Mouse (Mus musculus) right cerebral cortex, postnatal 10 days (tissue): ENCODE results near the gene Hspd1.
A peak's percentile ranks its signal among the peaks of the same experiment; 100 is the strongest.
"Not testable (repeated sequence)": the region's sequence is repeated elsewhere in the genome, so short reads cannot be mapped to it uniquely, and the experiment has no call there.

Experiments
- DNase-seq, 2 experiments: peaks; one replicate each; pipeline ENCODE4 v3.0.0; 2021; ENCODE audit warnings: low spot score in 2 of 2

Gene Hspd1

DNA sequence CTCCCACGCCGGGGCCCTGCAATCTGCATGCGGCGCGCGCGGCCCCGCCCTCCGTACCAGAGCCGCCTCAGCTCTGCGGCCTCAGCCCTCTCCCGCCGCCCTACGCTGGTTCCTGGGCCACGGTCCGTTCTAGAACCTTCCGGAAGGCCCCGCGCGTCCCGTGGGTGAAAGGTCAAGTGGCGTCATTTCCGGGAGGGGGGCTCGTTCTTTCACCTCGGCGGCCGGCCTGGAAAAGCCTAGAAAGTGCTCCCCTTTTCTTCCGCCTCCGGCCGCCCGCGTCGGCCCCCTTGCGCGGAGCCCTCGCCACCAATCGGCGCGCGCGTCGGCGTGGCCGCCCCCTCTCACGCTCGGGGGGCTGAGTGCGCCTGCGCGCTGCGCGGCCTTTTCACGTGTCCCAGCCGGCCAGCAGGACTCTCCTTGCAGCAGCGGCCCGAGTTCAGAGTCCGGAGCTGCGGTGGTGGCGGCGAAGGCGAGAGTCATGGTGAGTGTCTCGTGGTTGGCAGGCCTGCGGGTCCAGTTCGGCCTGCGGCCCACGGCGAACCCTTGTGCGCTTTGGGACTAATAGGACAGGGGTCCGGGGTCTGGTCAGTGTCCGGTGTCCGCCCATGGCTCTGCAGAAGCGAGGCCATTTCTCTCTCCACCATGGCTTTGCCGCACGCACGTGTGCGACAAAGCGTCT is at the start of gene Hspd1, which contains the start of gene Hspe1:
TSS of gene Hspd1 (minus strand) at position 312 of the 679 bp plus-strand sequence.
TSS of gene Hspe1 (plus strand) at position 201 of the 679 bp plus-strand sequence.
- peak; percentile 99 for DNase-seq

DNA sequence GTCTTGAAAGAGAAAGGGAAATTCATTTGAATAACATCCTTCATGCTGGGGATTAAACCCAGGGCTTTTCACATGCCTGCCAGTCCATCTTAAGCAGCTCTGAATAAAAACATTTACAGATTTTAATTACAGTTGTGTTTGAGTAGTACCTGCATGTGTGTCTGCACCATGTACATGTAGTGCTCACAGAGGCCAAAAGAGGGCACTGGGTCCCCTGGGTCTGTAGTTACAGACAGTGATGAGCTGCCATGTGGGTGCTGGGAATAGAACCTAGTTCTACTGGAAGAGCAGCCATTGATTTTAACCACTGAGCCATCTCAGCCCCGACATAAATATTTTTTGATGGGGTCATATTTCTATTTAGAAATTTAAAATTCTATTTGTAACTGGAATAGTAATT is 47.8 kb upstream of the Hspd1 start:
- DNase-seq = no peak

DNA sequence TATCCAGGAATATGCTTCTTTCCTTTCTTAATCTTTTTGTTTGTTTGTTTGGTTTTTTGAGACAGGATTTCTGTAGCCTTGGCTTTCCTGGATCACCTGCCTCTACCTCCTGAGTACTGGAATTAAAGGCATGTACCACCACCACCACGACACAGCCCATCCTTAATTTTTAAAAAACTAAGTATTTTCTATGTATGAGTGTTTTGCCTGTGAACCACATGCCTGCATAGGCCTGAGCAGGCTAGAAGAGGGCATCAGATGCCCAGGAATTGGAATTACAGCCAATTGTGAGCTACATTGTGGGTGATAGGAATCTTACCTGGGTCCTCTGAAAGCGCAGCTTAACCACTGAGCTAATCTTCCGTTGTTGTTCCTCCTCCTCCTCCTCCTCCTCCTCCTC is 46.3 kb upstream of the Hspd1 start:
- no peak for DNase-seq

DNA sequence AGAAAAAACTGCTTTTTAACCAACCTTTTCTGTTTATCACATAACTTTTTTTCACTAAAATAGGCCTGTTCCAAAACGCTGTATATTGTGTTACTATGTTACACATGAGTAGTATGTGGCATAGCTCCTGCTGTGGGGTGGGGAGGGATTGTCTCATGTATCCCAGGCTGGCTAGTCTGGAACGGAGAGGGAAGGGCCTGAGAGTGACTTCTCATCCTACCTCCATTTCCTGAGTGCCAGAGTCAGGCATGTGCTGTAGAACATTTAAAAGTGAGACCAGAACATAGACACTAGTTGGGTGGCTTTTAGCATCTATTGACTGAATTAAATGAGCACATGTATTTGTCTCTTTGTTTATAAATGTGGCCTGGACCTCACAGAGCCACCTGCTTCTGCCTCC is 45.1 kb upstream of the Hspd1 start:
- DNase-seq = no peak

DNA sequence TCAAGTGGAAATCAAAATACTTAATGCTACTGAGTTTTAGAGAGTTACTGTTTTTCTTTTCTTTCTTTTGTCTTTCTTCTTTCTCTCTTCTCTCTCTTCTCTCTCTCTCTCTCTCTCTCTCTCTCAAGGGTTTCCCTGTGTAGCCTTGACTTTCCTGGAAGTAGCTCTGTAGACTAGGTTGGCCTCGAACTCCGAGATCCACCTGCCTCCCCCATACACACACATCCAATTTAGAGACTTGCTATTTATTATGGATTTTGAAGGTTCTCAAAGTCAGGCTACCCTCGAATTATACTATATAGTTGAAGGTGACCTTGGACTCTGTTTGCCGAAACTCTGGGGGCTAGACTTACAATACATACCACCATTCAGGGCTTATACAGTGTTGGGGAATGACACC is 44.3 kb upstream of the Hspd1 start:
- DNase-seq = no peak

DNA sequence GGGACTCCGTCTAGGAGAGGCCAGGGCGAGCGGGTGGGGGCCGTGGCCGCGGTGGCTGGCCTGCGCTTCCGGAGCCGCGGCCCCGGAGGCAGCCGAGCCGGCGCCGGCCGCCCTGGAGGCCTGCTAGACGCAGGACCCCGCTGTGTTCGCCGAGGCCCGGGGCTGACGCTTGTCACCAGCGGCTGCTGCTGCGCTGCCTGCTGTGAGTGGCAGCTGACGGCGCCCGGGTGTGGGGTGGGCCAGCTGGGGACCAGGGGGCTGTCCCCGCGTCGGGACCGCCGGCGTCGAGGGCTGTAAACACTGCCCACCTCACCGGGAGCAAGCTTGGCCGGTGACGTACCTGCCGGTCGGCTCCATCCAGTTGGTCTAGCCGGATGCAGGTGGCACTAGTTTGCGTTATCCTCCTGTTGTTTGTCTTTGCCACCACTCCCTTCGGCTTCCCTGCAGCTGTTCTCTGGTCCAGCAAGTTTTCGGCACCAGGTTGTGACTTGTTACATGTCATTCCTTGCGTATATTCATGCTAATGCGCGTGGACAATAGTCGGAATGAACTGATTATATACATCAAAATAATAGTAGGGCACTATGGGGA is 43.5 kb upstream of the Hspd1 start:
- peak in 1 of 2 experiments; percentile 61 for DNase-seq

DNA sequence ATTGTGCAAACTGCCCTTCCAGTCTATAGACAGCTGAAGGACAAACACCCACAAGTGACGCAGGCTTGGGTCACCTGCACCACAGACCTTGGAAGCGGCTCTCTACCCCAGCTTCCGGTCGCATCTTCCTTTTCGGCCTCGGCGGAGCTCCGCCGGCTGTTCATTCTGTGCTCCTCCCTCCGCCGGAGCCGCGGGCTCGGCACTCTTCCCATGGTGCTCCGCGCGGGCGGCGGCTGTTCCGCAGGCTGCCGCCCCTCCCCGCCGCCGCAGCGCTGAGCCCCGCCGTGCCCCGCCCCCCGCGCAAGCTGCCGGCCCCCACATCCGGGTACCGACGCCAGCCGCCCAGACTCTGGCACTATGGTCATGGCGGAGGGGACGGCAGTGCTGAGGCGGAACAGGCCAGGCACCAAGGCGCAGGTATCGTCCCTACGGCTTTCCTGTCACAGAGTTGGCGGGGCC is 42.9 kb upstream of the Hspd1 start, which contains the start of gene Mob4:
TSS of gene Mob4 (plus strand) at position 289 of the 459 bp plus-strand sequence.
- peak; percentile 95 to 96 for DNase-seq

DNA sequence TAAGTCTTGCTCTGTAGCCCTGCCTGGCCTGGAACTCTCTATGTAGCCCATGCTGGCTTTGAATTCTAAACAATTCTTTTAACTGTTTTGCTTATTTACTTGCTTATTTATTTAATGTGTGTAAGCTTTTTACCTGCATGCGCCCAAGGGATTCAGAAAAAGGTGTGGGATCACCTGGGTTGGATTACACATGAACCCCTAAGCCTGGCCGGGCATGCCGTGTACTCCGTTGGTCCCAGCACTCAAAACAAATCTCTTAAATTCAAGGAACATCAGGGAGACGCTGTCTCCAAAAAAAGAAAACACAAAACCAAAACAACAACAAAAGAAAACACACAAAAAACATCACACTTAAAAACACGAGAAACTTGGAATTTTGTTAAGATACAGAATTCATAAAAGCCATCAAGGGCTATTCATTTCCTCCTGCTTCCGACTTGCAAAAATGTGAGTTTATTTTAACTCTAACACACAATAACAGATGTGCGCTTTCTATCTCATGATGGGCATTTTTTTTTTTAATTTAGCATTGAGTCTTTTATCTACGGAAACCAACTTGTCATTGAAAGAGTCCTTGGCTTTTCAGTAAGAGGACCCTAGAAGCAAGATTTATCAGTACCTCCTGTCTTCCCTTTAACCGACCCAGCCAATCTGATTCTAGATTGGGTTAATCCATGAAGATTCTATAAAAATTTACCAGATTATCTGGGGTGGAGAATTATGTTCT is 42.3 kb upstream of the Hspd1 start:
- DNase-seq = no peak

DNA sequence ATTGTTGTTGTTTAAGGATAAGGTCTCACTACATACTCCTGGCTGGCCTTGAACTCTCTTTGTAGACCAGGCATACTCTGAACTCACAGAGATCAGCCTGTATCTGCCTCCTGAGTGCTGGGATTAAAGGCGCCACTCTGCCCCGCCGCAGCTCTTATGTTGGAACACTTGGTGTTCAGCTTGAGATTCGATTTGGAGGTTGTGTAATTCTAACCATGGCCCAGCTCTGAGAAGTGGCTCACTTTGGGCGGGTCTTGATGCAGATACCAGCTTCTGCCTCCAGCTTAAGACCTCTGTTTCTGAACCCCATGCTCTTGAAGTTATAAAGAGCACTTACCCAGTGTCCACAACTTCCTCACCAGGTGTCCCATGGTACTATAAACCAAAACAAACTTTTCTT is 41.7 kb upstream of the Hspd1 start:
- DNase-seq = no peak

DNA sequence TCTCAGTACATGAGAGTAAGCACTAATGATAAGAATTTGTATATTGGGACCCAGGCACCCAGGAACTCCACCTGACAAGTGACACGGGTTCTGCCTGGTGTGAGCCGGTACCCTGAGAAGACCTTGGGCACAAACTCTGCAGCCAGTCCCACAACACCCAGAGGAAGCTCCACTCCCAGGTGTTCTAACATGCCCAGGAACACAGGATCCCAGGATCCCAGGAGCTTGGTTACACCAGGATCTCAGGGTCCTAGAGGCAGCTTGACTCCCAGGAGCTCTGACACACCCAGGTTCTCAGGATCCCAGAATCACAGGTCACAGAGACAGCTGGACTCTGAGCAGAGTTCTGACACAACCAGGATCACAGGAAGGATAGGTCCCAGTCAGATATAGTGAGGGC is 36.1 kb upstream of the Hspd1 start:
- not testable (repeated sequence) for DNase-seq

DNA sequence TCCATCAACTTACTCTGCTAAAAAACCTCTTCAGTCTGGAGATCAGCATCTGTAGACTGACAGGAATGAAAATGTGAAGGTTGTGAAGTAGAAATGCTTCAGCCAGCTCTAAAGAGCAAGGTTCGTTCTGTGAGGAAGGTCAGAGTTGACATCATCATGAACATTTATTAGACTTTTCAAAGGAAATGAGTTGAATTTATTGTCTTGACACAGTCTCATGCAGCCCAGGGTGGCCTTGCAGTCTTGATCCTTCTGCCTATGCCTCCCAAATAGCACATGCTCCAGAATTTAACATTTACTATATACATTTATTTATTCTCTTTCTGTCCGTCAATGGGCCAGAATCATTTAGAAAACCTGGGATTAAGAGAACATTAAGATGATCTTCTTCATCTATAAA is 35.5 kb upstream of the Hspd1 start:
- no peak for DNase-seq

DNA sequence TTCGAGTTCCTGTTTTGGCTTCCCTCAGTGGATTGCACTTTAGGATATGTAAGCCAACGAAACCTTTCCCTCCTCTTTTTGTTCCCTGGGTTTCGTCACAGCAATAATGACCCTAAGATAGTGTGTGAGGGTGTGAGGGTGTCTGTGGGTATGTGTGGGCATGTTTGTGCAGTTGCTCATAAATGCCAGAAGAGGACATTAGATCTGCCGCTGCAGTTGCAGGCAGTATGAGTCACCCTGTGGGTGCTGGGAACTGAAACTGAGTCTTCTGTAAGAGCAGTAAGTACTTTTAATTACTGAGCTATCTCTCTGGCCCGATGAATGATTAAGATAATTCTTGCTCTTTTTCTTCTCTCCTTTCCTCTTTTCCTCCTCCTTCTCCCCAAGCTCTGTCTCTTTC is 35.0 kb upstream of the Hspd1 start:
- DNase-seq = no peak

DNA sequence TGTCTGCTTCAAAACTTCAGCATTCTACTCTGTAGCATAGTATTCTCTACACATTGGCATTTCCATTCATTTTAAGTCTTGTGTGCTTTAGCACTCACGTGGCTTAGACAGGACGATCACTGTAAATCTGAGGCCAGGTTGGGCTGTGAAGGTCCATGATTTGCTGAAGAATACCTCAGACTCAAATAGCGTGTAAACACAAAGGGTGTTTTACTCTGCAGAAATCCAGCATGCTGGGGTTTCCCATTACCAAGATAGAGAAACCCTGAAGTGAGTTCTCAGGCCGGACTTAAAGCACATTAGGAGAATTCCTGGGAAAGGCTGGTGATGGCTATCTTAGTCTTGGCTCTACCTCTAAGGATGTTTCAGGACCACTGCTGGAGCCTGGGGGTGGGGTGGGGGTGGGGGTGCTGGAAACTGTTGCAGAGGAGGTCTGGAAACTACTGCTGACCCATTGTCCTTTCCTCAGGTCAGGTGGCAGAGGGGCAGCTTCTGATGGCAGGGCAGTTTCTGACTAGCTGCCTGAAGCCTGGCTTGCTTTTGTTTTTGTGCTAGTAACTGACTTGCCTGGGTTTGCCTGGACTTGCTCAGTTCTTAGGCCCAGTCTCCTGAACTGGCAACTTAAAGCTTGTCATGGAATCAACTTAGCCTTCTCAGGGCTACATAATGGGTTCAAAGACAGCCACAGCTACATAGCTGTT is 21.2 kb upstream of the Hspd1 start:
- DNase-seq = no peak

DNA sequence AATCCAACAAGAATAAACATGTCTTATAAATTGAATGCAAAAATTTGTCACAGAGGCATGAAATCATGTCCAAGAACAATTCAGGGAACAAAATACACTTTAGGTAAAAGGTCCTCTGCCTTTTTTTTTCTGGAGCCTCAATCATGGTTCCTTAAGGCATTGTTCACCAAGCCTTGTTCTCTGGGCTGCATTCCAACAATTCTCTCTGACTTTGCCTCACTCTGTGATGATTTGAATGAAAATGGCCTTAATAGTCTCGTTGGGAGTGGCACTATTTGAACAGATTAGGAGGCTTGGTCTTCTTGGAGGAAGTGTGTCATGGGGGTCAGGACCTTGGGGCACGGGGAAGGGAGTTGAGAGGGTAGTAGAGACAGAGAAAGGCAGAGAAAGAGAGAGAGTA is 20.4 kb upstream of the Hspd1 start:
- no peak for DNase-seq

DNA sequence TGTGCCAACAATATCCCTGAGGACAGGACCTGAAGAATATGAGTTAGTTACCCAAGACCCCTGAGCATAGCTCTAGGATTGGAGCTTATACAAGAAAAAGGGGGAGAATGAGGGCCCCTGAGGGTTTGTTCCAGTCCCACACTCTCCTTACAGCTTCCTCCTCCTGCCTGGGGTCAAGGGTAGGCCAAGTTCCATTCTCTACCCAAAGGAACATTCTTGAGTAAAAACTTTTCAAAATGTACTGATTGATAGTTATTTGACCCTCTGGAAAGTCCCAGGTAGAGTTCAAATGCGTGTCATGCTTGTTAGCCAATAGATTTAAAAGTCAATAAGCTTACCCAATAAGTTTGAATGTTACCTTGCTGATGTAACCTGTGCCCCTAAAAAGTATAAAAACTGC is 19.6 kb upstream of the Hspd1 start:
- DNase-seq = no peak

DNA sequence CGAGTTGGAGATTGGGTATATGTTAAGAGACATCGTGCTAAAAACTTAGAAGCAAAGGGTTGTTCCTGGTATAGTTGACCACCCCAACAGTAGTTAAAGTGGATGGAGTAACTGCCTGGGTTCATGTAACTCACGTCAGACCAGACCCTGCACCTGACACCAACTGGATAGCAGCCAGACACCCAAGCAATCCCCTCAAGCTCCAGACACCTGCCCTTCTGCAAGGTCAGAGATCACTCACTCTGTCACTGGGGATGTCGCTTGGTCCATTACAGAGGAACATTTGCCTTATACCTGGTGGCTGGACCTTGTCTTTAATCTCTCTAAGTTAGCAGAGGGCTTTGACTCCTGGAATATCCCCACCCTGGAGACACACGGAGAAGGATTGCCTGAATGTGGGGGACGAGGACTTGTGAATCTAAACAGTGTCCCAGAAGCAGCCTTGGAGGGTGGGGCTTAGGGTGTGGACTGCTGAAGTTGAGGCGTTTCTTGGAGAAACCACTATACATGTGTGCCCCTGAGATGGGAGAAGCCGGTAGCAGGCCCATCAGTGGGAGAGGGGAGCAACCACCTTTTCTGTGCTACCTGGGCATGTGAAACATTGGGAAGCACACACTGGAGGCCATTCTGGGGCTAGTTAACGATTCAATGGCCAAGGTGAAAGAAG is 19.0 kb upstream of the Hspd1 start:
- DNase-seq = no peak

DNA sequence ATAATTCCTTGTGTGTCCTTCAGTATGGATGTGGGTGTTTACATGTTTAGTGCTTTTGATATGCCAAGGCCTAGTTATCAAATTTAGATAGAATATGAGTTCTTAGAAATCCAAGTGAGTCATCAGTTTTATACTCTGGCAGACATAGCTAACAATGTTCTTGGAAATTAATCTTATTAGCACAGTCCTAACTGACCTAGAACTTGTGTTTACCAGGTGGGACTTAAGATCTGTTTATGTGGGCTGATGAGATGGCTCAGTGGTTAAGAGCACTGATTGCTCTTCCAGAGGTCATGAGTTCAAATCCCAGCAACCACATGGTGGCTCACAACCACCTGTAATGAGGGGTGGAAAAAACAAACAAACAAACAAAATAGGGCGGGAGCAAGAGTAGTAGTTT is 4.4 kb upstream of the Hspd1 start:
- DNase-seq = no peak

DNA sequence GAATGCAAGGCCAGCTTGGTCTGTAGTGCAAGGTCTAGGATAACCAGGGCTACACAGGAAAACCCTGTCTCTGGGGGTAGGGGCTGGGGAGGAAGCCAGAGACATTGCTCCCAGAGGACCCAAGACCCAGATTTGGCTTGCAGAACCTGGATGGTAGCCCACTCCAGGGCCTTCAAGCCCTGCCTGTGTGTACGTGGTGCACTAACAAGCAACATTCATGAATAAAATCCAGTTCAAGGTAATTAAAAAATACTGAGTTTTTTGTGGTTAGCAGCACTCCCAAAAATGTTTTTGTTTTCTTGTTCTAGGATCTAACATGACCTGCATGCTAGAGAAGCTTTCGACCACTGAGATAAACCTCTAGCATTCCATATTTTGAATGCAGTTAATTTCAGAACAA is 4.0 kb upstream of the Hspd1 start:
- no peak for DNase-seq

DNA sequence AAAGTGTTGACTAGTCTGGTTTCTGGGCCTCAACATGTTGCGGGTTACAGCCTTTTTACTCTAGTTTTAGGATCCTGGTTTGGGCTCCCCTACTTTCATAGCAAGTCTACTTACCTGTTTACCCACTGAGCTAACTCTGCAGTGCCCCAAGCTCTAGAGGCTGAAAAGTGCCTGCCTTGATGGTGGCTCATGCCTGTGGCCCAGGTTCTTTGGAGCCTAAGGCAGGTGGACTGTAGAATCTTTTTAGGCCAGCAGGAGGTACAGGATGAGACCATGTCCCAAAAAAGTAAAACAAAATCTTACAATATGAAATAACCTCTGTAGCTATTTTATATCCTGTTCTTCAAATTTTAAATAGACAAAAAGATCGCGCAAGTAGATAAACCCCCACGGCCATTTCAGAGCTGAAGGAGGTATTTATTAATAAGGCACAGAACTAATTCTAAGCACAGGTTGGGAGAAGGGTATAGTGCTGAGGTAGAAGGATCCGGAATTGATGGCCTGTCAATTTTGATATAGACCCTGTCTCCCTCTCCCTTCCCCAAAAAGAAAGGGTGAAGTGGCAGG is 1.5 kb upstream of the Hspd1 start:
- DNase-seq = no peak

DNA sequence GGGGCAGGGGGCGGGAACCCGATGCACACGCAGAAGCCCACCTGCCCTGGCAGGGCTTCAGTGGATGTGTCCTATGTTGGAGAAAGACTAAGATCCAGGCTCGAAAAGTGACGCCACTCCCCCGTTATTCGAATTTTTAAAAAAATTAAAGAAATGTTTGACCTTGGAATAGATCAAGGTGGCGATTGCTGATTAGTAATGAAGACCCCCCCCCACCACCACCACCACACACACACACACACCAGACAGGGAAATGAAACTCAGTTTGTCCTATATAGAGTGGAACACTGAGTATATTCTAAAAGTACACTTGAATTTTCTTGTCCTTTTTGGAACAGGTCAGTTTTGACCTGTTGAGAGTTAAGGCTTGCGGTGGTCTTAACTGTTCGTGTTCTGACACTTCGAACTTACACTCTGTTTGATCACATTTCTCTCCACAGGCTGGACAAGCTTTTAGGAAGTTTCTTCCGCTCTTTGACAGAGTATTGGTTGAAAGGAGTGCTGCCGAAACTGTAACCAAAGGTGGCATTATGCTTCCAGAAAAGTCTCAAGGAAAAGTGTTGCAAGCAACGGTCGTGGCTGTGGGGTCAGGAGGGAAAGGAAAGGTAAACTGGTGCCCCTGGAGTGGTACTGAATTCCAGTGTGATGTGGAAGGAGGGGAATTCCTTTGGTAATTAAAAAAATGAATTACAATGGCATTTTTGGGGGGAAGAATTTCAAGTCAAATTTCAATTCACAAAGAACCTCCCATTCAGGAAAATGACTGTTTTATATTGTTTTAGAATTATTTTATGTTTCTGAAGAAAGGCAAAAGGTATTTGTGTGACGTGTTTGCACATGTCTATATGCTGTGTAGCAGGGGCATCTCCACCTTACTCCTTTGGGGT is 811 bp upstream of the Hspd1 start:
- DNase-seq = no peak
